12 mouse cellular contexts compared by ENCODE assay signal in the genomic region with DNA sequence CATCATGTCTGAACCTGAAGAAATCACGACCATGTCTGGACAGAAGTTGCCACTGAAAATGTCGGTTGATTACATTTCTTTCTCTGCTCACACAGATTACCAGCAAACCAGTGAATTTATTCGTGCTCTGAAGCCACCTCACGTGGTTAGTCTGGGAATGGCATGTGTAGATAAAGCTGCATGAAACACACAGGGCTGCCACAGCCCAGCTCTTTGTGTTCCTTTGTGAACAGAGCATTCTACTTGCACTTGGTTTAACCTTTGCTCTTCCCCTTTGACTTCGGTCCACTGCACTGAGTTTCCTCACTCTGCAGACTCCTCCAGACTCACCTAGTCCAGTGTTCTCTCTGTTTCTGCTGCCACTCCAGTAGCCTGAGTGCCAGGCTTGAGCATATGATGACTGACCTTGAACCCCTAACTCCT. TPM values are rescaled to one million over a fixed set of nuclear protein-coding genes. Genes with fewer than 3 reads are reported as not detected.
DNase-seq lines count a peak whose midpoint lies in the region; ATAC-seq lines count a peak whose summit lies in the region.
"Had no signal": no experiment of that assay in that cellular context is flagged by ENCODE, and none has a peak within 500 bp of the region (broad histone marks: within the 10 kb centered on the region; RNA-seq: fewer than 3 reads in every experiment).

No protein-coding gene starts in this region.

- 0 out of 2 replicates have a peak overlapping the region, but pooled peaks have one; percentile 28 for H3K27ac ChIP-seq in stomach, embryonic 15.5 days
- no peak overlapping the region for H3K27ac ChIP-seq in hindbrain, embryonic 14.5 days
- no peak overlapping the region for H3K27ac ChIP-seq in midbrain, embryonic 10.5 days (replicated peaks)
- H3K27ac ChIP-seq: midbrain, embryonic 12.5 days had no signal

- H3K9ac ChIP-seq in stomach, embryonic 15.5 days: no peak overlapping the region
- H3K9ac ChIP-seq in hindbrain, embryonic 14.5 days: no peak overlapping the region
- H3K9ac ChIP-seq: forebrain, postnatal 0 days; midbrain, embryonic 12.5 days had no signal

- peak; percentile 80 for DNase-seq in heart, adult 11 months
- no peak for DNase-seq in heart, postnatal 4 days
- DNase-seq in kidney, adult 18-20 months: peak; percentile 68
- DNase-seq in kidney, postnatal 4 days: peak; percentile 27 to 53
- DNase-seq in hindbrain, embryonic 14.5 days (ENCODE audit: low spot score): no peak
- no peak for DNase-seq in midbrain, embryonic 10.5 days (ENCODE audit: low spot score)
- DNase-seq in frontal cortex, postnatal 25 days (ENCODE audit: low spot score in 2 of 2): no peak
- DNase-seq: adrenal gland, postnatal 25 days; forebrain, postnatal 0 days; left cerebral cortex, postnatal 4 days had no signal

- no peak for ATAC-seq in stomach, embryonic 15.5 days (ENCODE audit: insufficient read depth, low FRiP score, low read depth)
- no peak for ATAC-seq in hindbrain, embryonic 14.5 days (ENCODE audit: low FRiP score)
- ATAC-seq: forebrain, postnatal 0 days had no signal

- H3K4me2 ChIP-seq in stomach, embryonic 15.5 days: no peak overlapping the region
- H3K4me2 ChIP-seq in hindbrain, embryonic 14.5 days (replicated peaks): no peak overlapping the region
- H3K4me2 ChIP-seq: midbrain, embryonic 12.5 days had no signal

- no peak overlapping the region for H3K4me3 ChIP-seq in stomach, embryonic 15.5 days (replicated peaks)
- no peak overlapping the region for H3K4me3 ChIP-seq in hindbrain, embryonic 14.5 days (replicated peaks; ENCODE audit: low read length)
- no peak overlapping the region for H3K4me3 ChIP-seq in midbrain, embryonic 10.5 days
- H3K4me3 ChIP-seq: midbrain, embryonic 12.5 days had no signal

- H3K4me1 ChIP-seq in stomach, embryonic 15.5 days: no peaks in the 10 kb centered on the region
- H3K4me1 ChIP-seq in hindbrain, embryonic 14.5 days (replicated peaks; ENCODE audit: control insufficient read depth, insufficient read depth, low read length): no peaks in the 10 kb centered on the region
- no peaks in the 10 kb centered on the region for H3K4me1 ChIP-seq in midbrain, embryonic 10.5 days
- H3K4me1 ChIP-seq: midbrain, embryonic 12.5 days had no signal

- WGBS in stomach, embryonic 15.5 days: 42% methylated on average over 5 of the region's 5 CpGs
- WGBS in hindbrain, embryonic 14.5 days: 84% methylated on average over 5 of the region's 5 CpGs
- 86% methylated on average over 5 of the region's 5 CpGs for WGBS in midbrain, embryonic 10.5 days

- no peaks in the 10 kb centered on the region for H3K27me3 ChIP-seq in stomach, embryonic 15.5 days (replicated peaks)
- H3K27me3 ChIP-seq in hindbrain, embryonic 14.5 days (ENCODE audit: control insufficient read depth, insufficient read depth, low read length): no peaks in the 10 kb centered on the region
- H3K27me3 ChIP-seq in midbrain, embryonic 10.5 days (ENCODE audit: low read depth, poor library complexity, severe bottlenecking): no peaks in the 10 kb centered on the region
- H3K27me3 ChIP-seq: midbrain, embryonic 12.5 days had no signal

- peaks cover 48% of the 10 kb centered on the region for H3K36me3 ChIP-seq in stomach, embryonic 15.5 days
- peaks cover 98% of the 10 kb centered on the region for H3K36me3 ChIP-seq in hindbrain, embryonic 14.5 days (replicated peaks; ENCODE audit: control insufficient read depth, insufficient read depth)
- H3K36me3 ChIP-seq in midbrain, embryonic 10.5 days: peaks cover 99% of the 10 kb centered on the region

- H3K9me3 ChIP-seq in stomach, embryonic 15.5 days: no peaks in the 10 kb centered on the region
- no peaks in the 10 kb centered on the region for H3K9me3 ChIP-seq in hindbrain, embryonic 14.5 days (ENCODE audit: control insufficient read depth, low read length)
- H3K9me3 ChIP-seq in midbrain, embryonic 10.5 days (replicated peaks): no peaks in the 10 kb centered on the region
- H3K9me3 ChIP-seq: midbrain, embryonic 12.5 days had no signal

RNA-seq across cellular contexts. Expression of a gene that starts 13.8 kb away (rescaled TPM):
- total RNA-seq in heart, postnatal 4 days (2021): 10 to 100 TPM; 22.8 to 25.9 TPM
- 48.5 and 57.6 TPM in 2 replicates for polyA plus RNA-seq in stomach, embryonic 15.5 days (2015; fragmentation: Nextera tagmentation; extraction: Ambion mirVana)
- polyA plus RNA-seq in hindbrain, embryonic 14.5 days (2014; fragmentation: Nextera tagmentation; extraction: Ambion mirVana): 28.4 and 36.5 TPM in 2 replicates
- polyA plus RNA-seq in midbrain, embryonic 10.5 days (2016; fragmentation: Nextera tagmentation; extraction: Ambion mirVana): 44.8 and 49.3 TPM in 2 replicates

RNA-seq across cellular contexts. Expression of a gene that starts 16.3 kb away (rescaled TPM):
- 10 to 100 TPM; 36.6 to 40.2 TPM for total RNA-seq in heart, postnatal 4 days (2021)
- polyA plus RNA-seq in stomach, embryonic 15.5 days (2015; fragmentation: Nextera tagmentation; extraction: Ambion mirVana): 42.5 and 49.7 TPM in 2 replicates
- polyA plus RNA-seq in hindbrain, embryonic 14.5 days (2014; fragmentation: Nextera tagmentation; extraction: Ambion mirVana): 37.3 and 37.4 TPM in 2 replicates
- 43.0 and 44.8 TPM in 2 replicates for polyA plus RNA-seq in midbrain, embryonic 10.5 days (2016; fragmentation: Nextera tagmentation; extraction: Ambion mirVana)

RNA-seq across cellular contexts. Expression of a gene that starts 17.2 kb away (rescaled TPM):
- 10 to 100 TPM; 42.4 to 43.7 TPM for total RNA-seq in heart, postnatal 4 days (2021)
- polyA plus RNA-seq in stomach, embryonic 15.5 days (2015; fragmentation: Nextera tagmentation; extraction: Ambion mirVana): 101 and 106 TPM in 2 replicates
- 88.1 and 88.5 TPM in 2 replicates for polyA plus RNA-seq in hindbrain, embryonic 14.5 days (2014; fragmentation: Nextera tagmentation; extraction: Ambion mirVana)
- polyA plus RNA-seq in midbrain, embryonic 10.5 days (2016; fragmentation: Nextera tagmentation; extraction: Ambion mirVana): 142 and 148 TPM in 2 replicates

Comparison
In these comparisons a context has a peak if more than half of its experiments do, and no peak if none do; other contexts are left out.
1. DNase-seq: peak in heart, adult 11 months (single experiment), kidney, adult 18-20 months (single experiment) and kidney, postnatal 4 days (2 of 2); none in heart, postnatal 4 days (single experiment), hindbrain, embryonic 14.5 days (single experiment), midbrain, embryonic 10.5 days (single experiment) and frontal cortex, postnatal 25 days (0 of 2).